Mouse (Mus musculus) frontal cortex, postnatal 36 days (tissue): ENCODE measurements around the gene Gm5089.
A peak's percentile ranks its signal among the peaks of the same experiment; 100 is the strongest.

Source experiments
- DNase-seq, 2 experiments: peaks; one replicate each; pipeline ENCODE4 v3.0.0; 2022; ENCODE audit warnings: low spot score in 2 of 2

The Gm5089 gene

DNA sequence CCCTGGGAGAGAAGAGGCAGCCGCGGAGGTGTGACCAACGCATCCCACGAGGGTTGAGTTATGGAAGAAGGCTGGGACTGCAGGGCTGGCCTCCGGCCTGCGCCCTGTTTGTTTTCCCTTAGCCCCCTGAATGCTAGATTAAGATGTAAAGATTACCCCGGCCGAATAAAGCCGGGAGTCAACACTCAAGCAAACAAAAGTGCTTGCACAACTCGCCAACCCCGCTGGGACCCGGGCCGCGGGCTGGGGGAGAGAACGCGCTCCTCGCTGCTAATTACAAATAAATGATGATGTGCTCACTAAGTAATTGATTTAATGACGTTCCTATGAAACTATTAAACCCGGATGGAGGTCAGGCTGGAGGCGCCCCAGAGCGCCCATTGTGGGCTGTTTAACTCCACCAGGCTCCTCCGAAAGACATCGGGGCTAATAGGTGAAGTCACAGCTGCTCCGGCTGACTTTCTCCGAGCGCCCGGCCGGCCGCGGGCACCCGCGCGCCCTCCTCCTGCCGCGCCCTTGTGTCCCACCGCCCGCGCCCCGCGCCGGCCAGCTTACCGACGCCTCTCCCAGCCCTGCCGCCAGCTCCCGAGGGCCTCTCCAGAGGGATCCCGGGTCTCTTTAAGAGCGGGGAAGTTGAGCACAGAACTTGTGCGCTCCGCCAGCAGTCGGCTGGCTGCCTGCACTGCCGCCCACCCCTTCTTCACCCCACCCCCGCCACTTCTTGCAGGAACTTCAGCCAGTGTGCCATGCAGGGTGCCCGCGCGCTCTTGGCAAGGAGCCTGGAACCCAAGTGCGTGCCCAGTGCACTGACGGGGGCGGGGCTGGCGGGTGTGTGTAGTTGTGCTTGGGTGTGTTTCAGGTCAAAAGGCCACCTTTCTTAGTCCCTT lies at the start of gene Gm5089:
TSS of gene Gm5089 (minus strand) at position 620 of the 887 bp plus-strand sequence.
- DNase-seq: peak in 1 of 2 experiments; percentile 35

DNA sequence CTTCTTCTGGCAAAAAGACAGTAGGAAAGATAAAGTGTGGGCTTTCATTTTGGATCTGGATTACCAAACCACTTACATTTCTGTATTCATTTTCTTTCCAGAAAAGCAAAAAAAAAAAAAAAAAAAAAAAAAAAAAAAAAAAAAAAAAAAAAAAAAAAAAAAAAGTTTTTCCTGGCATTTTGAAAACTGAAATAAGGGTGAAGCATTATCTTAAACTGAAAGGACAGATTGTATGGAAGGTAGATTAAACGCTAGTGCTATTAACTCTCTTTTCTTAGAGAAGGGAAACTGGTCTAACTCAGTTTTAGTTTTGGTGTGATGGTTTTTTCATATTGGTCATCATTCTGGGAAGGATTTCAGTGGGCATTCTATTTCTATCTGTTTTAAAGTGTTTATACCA lies 41.1 kb upstream of the Gm5089 start:
- no peak for DNase-seq

DNA sequence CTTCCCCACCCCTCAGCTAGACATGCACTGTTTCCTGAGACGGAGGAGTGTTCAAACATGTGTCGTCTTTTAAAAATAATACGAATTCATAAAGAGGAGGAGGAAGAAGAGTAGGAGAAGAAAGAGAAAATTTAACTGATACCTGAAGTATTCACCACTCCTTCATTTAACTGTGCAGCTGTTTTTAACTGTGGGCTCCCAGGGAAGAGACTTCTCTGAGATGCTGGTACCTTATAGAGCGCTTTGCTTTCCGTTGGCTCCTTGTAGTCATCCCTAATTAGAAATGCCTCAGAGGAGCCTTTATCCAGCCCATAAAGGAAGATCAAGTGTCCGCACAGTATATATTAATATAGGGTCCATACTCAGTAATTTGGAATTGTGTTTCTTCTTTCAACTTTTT lies 40.6 kb upstream of the Gm5089 start:
- no peak for DNase-seq

DNA sequence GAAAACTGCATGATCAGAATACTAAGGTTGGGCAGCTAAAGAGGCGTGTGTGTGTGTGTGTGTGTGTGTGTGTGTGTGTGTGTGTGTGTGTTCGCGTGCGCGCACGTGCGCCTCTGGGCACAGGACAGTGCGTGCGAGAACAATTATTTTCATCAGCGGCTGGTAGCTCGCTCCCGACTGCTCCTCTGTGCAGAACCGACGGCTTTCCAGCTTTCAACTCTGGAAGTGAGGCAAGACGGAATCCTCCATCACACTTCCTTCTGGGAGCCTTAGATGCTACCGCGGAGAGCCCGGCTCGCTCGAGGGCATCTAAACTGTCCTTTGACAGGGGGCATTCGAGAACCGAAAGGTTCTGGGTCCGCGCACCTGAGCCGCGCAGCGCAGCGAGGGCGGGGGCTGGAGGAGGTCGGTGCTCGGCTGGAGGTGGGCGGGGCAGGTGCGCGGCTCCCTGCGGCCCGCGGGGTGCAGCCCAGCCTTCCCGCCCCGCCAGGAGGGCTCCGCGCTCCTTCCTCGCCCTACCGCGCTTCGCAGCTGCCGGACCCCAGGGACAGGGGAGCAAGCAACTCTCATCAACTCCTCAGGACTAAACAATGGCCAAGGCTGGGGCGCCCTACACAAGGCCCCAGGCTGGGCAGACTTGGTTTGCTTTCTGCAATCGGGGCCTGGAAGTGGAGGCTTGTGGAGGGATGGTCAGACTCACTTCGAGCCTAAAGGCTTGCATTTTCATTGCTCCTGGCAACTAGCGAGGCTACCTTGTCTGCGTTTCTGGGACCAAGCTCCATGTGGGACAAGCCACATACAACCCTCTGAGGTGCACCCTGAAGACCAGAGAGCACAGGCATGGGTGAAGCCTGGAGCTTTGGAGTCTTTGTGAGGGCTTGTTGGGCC lies 39.8 kb upstream of the Gm5089 start, which contains the start of gene Gm10837:
TSS of gene Gm10837 (plus strand) at position 146 of the 888 bp plus-strand sequence.
- DNase-seq: no peak

DNA sequence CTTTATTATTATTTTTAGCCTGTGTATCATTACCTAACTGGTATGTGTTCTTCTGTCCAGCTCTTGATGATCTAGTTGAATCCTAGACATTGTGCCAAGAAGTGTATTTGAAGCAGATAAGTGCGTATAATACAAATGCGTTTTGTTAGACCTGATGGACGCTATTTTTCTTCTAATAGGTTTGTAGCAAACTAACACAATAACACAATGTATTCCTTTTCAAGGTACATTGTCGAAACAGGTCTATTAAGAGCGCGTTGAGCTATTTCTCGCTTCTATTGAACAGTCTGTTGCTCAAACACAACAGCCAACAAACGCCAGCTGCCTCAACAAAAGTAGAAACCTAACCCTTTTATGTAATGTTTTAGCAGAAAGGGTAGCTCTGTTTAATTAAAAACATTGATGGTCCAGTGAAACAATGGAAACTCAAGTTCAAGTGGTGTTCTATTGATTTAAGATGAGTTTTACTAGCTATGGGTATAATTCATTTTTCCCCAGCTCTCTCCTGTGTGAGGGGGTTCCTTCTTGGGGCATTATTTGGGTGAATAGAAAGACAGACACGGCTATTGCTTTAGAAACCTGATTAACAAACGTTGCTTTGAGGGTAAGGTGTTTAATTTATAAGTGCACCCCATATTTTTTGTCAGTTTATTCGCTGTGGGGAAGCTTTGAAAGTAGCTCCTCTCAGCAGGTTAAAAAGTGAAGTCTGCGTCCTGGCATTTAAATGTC lies 38.9 kb upstream of the Gm5089 start:
- DNase-seq: no peak

DNA sequence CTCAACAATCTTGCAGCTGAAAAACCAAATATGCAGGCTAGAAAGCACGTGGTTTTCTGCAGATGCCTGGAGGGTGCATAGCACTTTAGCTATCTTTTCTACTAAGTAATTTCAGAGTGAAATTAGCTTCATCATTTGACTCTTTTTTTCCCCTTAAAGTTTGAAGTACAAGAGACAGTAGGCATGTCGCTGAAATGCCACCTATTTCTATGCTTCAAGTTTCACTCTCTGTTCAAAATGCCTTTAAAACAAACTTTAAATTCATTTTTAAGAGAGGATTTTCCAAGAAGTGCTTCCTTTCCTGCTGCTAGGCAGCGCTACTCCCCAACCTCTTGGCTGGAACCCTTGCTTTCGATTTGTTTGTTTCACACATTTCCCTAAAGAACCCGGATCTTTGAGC lies 38.1 kb upstream of the Gm5089 start:
- DNase-seq: no peak

DNA sequence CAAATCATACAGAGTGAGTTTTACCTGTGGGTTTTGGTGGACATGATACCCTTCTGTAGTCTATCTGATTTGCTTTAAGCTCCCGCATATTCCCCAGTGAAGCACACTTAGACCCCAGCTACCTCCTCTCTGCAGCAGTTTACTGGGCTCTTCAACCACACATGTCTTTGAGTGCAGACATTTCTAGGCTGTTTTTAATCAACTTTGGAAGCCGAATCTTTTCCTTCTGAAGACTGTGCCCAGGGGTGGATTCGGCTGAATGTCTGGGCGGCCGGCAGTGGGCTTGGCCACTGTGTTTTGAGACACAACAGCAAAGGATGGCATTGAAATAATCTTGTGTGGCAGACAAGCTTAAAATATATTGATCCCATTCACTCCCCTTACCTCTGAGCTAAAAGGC lies 36.5 kb upstream of the Gm5089 start:
- no peak for DNase-seq

DNA sequence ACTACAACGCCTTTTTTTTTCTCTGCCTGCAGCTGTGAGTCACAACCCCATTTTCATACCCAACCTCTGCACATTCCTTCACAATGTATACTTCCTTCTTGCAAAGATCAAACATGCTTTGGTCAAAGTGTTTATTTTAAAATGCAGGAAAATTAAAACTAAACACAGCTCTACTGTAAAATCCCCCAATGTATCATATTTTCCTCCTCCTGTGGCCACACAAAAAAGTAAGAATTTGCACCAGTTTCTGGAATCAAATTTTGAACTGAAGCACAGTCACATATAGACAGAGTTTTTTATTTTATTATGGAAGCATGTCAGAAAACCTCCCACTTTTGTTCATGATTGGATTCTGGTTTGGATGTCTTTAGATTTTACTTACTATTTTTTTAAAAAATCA lies 35.7 kb upstream of the Gm5089 start:
- no peak for DNase-seq

DNA sequence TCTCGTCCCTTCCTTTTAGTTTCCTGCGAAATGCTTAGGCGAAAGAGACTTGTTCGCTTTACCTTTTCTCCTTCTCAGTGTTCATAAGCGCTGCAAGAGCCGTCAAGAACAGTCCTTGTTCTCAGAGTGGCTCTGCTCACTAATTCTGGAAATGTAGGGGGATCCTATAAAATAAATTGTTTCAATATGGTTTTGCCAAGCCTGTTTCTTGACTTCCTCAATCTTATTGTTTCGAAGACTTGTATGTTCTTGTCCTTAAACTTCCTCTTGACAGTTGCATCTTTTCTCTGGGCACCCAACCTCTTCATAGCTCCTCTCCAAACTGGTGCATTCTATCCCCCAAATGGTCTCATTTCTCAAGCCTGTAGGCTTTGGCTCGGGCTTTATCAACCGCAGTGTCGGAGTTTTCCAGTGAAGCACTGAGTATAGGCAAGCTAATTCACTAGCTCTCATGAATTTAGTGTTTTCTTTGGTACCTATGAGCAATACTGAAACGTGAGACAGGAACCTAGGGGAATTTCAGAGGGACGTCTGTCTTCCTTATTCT lies 34.8 kb upstream of the Gm5089 start:
- DNase-seq: no peak

DNA sequence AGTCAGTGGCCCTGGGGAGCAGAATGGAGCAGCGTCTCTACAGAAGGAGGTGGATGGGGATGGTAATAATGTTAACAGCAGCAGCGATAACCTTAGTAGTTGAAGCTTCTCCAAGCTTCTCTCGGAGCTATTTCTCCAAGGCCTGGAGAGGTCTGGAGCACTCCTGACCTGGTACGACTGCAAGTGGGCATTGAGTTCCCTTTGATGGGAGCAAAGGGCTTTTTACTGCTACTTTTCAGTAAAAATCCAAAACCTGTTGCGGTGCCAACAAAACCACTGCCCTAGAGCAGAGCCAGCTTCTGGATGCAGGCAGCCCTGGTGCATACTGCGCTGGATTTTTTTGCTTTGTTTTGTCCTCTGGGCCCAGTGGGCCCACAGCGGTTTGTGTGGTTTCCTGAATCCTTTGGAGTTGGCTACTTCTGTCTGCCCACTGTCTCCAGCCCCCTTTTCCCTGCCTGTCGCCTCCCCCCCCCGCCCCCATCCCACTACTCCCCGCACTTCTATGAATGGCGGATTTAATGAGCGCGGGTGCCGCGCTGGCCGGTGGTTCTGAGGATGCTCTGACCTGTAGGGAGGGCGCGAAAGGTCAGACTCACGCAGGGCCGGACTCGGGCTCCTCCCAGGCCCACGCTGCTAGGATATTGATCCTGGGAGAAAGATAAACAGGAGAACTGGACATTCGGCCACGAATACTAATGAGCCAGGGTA lies 34.1 kb upstream of the Gm5089 start:
- DNase-seq: no peak

DNA sequence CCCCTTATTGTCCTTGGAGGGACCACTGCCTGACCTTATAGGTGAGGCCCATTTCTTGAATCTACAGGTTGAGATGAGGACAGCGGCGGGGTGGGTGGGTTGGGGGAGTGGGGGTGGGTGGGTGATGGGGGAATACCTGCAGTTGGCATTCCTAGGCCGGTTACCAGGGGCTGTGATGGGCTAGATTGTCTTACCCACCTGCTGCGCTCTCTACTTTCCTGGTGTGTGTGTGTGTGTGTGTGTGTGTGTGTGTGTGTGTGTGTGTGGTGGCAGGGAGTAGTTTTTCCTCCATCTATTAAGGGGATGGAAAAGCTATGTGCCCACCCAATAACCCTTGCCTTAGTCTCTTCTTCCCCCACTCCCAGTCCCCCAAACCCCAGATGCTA lies 33.5 kb upstream of the Gm5089 start:
- DNase-seq: no peak

DNA sequence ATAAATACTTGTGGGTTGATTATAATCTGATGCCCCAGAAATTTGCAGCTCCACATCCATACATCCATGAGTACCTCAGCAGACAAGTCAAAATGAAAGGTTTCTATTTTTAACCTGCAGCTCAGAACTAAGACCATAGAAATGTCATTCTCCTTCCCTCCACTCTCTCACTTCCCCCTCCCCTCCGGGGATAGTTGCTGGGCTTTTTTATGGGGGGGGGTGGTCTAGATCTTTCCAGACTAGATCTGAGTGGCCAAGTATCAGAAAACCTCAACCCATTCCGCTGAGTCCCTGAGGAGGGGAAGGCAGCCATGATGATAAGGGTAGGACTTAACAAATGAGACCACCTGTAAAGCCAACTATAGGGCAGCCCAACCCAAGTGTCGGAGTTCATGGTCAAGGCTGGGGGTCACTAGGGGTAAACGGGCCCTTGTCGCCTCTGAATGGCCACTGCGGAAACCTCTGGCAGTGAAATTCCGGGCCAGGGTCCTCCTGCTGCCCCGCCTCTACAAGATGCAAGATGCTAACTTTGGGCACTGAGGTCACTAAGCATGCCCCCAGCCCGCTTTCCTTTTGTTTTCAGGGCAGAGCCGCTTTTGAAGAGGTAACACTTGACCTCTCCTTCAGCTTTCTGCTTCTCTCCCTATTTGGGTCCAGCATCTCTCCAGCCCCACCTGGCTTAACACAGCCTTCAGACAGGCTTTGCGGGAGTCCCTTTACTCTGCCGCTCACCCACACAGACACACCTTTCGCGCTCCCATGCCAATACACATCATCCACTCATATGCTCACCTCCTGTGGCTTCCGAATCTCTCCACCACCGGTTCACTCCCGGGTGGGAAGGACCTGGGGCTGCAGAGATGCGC lies 32.9 kb upstream of the Gm5089 start:
- DNase-seq: no peak

DNA sequence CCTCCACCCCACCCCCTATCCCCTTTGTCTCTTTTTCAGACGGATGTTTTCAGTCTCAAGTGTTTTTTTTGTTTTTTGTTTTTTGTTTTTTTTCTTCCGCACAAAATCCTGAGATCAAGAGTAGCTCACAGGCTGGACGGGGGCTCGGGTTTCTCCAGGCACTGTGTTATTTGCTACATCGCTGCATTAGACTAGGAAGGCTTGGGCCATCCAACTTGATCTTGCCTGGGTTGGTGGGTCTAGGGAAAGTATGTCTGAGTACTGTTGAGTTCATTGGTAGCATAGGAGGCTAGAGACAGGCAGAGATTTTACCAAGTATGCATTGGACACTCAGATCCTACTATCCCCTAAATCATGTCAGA lies 32.1 kb upstream of the Gm5089 start:
- DNase-seq: no peak

DNA sequence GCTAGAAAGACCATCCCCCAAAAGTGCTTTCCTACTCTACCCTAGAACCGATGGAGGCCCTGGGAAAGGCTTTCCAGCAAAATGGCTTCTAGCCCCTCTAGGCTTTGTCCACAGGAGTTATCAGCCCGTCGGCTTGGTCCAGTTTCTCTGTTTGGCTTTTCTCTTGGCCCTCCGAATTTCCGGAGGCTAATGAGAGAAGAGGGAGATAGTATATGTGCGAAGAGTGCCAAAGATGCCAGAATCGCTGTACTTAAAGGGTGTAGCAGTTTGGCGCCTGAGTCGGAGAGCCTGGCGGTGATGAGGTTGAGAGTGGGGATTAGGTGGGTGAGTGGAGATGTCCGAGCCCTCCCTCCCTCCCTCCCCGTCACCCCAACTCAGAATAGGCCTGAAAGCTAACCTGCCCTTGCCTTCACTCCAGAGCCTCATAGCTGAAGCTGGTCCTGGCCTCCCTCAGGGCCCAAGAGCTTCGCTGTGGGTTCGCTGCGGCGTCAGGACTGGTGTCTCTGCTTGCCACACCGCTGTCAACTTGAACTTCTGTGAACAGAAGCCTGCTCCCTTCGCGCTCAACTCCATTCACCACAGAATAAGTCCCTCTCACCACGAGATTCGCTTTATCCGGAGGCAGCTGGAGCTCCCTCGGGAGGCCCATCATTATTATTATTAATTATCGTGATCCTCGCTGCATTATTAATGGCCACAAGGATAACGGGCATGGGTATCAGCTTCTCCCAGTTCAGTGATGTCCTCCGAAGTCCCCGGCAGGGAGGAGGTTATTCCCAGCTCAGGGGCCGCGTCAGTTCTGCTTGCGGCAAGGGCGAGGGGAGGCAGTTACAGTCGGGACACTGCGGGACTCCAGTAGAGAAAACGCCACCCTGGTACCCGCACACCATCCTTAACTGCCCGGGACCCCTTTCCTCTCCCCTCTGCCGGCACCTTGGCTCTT lies 31.4 kb upstream of the Gm5089 start:
- DNase-seq: no peak

DNA sequence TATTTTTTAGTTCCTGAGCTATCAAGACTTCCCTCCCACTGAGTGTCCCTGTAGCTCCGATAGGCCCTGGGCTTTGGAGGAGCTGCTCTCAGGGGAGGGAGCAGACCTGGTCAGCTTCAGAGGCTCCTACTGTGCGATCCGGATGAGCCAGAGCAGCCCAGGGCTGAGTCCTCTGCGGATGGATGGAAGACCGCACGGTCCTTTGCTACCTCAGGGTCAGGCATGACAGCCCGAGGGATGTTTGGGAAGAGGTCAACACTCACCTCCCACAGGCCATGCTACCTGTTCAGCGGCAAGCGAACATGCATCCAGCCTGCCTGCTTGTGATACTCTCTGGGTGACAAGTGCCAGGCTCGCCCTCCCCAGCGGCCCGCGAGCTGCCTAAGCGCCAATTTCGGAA lies 30.3 kb upstream of the Gm5089 start:
- no peak for DNase-seq

DNA sequence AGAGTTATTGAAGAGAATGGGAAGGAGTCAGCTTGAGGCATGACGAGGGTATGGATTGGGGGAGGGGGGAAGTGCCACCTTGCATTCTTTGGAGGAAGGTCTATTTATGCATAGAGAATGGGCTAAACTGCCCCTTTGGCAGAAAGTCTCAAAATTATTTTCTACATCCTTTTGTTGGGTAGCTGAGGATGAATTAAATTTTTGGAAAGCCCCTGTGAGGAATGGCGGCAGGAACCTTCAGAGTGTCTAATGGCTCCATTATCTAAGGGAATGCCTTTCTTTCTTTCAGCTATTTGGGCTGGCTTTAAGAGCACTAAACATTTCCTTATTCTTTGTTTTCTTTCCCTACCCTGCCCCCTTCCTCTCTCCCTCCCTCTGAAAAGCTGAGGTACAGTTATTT lies 29.4 kb upstream of the Gm5089 start:
- DNase-seq: no peak

DNA sequence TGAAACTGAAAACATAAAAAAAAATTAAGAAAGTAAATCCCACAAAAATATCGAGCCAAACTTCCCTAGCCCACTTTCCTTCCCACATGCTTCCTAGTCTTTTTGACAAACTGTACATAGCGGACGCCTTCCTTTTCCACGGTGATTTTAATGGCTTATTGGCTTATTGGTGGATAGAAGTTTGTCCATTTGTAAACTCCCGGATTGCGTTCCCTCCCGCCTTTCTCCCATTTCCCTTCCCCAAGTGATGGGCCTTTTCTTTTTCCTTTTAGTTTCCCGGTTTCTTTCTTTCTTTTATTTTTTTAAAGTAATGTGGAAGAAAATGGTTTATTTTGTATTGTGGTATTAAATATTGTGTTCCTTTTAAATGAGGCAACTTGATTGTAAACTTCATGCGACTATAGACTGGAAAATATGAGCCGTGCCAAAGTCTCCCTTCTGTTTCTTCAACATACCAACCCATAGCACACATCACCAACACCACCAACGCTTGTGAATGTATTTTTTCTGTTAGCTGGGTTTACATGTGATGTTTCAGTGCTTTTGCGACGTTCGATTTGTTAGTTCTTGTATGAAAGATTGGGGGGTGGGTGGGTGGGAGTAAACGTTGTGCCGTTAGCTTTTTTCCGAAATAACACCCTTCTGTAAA lies 28.7 kb upstream of the Gm5089 start:
- DNase-seq: no peak

DNA sequence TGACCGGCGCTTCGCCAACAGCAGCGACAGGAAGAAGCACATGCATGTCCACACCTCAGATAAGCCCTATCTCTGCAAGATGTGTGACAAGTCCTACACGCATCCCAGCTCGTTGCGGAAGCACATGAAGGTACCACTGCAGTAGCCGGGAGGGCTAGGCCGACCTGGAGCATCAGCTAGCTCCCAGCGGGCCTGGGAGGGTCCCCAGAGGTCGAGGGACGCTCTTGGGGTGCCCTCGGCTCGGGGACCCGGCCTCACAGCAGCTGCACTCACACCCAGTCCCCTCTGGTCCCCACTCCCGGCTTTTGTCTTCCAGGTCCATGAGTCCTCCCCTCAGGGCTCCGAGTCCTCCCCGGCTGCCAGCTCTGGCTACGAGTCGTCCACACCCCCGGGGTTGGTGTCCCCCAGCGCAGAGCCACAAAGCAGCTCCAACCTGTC lies 27.7 kb upstream of the Gm5089 start:
- DNase-seq: no peak
